Mouse (Mus musculus) lung, postnatal 14 days (tissue): ENCODE data around the gene Cdkn2b.

ENCODE experiments used
- DNase-seq: peaks from one replicate; pipeline ENCODE4 v3.0.0; 2021

Cdkn2b gene

DNA sequence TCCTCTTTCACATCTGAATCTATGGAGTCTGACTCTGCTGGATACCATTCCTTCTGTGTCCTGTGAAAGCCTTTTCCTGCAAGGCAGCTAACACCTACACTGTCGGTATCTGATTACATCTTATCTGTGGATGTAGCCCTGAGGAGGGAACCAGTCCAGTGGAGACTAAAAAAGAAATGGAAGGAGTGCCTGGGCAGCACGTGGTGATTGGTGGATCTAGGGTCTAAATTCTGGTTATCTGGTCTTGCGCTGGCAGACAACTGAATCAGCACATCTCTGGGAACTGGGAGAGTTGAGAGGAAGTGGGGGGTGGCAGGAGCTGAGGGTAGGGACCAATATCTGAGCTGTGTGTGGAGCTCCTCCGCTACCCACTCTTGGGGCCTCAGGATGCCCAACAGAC lies 21.8 kb downstream of the Cdkn2b start:
- DNase-seq = no peak

DNA sequence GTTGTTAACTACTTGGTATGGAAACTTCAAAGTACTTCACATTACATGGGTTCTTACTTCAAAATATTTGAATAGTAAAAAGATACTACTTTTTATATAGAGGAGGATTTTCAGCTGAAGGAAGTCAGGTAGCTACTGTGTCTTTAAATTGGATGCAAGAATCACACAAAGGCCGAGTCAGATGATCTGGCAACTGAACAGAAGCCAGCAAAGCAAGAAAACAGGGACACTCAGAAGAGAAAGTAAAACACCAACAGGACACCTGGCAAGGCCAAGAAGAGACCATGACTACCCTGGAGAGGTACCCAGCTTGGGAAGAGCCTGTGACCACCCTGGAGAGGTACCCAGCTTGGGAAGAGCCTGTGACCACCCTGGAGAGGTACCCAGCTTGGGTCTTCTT lies 24.3 kb downstream of the Cdkn2b start:
- DNase-seq = no peak

DNA sequence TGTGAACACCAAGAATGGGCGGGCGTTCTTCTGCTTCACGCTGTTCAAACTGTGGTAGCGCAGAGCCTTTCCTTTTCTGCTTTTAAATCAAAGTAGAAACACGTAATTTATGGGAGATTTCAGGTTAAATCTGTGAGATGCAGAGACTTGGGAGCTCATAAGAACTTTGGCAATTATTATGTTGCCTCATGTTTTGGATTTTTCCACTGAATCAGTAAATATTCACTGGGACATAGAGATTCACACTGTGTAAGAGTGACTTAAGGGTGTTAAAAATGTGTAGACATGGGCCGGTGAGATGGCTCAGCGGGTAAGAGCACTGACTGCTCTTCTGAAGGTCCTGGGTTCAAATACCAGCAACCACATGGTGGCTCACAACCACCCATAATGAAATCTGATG lies 25.2 kb downstream of the Cdkn2b start:
- DNase-seq = no peak

DNA sequence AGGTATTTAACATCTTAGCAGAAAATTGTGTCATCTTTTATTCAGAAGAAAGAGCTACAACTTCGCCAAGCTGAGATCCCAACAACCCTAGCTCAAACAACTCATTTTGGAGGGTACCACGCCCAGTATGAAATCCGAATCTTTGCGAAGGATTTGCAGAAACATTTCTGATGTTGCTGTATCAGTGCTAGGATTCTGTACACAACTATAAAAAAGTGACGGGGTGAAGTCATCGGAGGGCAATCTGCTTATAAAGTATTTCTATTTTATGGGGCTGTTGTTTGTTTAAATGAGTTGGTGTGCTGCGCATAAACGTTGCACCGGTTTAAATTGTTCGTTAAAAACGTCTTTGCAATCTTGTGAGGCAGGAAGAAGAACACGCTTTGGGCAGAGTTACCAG lies 28.2 kb downstream of the Cdkn2b start:
- no peak for DNase-seq

DNA sequence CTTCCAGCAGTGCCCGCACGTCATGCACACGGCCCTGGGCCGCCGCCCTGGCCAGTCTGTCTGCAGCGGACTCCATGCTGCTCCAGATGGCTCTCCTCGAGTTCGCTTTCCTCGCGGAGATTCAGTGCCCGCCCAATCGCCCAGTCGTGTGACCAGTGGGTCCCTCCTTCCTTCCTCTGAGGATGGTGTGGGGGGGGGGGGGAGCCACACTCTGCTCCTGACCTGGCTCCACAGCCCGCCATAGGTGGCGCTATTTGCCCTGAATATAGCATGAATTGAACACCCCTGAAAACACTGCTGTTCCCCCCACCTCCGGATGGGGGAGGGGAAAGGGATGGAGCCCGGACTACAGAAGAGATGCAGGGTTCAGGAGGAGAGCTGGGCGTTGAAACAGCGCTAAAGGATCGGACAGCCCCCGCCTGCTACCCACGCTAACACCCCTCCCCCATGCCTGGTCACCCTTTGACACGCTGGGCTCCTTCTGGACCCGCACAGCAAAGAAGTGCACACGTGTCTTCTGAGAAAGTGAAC lies 28.7 kb downstream of the Cdkn2b start:
- DNase-seq = peak; percentile 14

DNA sequence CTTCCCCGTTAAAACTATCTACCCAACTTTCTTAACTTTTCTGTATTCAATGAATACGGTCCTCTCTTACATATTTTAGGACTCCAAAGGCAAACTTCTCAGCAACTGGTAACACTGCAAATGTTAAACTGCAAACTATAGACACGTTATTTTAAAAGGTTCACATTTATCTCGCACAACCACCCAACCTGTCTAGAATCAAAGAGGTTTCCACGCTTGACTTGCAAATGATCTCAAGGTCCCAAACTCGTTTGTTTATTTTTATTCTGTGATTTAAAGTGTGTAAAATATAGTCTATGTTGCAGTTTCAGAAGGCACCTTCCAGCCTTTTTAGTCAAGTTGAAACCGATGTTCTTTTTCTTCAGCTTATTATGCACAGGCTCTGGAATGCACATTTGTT lies 29.6 kb downstream of the Cdkn2b start:
- no peak for DNase-seq

DNA sequence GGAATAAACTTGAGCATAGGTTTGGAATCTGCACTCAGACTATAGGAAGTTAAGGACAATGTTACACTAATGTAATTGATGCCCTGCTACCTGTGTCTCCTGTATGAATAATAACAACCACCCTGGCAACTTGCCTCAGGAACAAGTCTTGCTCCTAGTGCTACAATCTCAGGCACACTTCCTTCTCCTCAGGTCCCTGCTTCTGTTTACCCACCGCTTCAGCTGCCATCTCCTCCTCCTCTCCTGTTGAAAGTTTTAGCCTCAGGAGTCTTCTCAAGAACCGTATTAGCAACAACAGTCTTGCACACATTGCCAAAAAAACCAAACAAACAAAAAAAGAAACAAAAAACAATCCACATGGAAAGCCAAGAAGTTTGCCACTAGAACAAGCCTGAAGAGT lies 31.2 kb downstream of the Cdkn2b start:
- no peak for DNase-seq

DNA sequence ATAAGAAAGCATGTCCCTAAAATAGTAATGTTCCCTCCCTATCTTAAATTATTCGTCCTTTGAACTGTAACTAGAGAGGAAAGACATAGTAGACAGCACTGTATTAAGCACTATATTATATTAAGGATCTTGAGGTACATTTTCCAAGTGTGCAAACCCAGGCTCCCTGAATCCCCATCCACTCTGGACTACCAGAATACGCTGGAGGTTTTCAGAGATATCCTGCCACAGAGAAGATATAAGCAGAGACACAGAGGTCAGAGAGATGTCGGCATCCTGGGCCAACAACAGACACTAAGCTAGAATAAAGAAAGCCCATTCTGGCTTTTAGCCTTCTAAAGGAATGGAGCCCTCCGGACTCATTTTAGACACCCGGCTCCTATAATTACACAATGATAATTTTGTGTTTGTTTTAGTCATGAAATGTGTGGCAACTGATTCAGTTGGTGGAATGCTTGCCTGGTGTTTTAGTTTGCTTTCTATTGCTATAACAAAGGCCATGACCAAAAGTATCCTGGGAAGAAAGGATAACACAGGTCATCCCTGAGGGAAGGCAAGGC lies 33.4 kb downstream of the Cdkn2b start:
- no peak for DNase-seq

DNA sequence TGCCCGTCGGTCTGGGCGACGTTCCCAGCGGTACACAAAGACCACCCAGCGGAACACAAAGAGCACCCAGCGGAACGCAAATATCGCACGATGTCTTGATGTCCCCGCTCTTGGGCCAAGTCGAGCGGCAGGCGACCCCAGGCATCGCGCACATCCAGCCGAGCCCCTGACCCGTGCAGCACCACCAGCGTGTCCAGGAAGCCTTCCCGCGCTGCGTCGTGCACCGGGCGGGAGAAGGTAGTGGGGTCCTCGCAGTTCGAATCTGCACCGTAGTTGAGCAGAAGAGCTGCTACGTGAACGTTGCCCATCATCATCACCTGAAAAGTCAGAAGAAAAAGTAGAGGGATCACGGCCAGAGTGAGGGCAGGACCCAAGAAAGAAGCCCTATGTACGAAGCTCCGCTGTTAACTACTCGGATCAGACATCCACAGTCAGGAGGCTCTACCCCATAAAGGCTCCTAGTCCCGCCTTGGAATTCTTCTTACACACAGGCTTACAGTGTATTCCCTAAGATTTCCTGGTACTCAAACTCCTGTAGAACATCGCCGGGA lies 34.1 kb downstream of the Cdkn2b start:
- DNase-seq = no peak

DNA sequence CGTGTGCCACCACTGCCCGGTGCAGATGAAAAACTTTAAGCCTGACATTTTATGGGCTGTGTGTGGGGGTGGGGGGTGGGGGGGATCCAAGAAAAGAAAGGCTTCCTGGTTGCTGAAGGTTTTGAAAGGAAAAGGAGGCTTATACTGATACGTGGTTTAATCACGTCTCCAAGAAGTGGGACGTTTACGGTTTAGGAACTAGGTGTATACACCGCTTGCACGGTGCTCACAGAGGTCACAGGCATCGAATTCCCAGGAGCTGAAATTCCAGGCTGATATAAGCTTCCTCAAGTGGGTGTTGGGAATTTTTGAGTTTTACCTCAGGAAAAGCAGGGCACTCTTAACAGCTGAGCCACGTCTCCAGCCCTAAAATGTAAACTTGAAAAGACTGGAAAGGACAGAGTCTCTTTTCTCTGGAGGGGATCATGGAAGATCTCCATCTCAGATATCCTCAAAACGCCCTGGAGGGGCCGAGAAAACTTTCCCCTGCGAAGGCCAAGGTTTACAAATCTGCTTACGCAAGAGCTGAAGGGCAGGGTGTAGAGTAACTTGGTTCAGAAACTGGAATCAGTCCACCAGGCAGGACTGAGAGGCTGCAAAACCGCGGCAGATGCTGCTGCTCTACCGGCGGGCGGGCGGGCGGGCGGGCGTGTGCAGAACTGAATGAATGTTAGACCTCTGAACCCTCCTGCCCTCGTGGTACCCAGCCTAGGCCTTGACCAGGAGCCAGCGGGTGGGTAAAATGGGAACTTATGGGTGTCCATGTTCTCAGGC lies 34.8 kb downstream of the Cdkn2b start:
- no peak for DNase-seq

DNA sequence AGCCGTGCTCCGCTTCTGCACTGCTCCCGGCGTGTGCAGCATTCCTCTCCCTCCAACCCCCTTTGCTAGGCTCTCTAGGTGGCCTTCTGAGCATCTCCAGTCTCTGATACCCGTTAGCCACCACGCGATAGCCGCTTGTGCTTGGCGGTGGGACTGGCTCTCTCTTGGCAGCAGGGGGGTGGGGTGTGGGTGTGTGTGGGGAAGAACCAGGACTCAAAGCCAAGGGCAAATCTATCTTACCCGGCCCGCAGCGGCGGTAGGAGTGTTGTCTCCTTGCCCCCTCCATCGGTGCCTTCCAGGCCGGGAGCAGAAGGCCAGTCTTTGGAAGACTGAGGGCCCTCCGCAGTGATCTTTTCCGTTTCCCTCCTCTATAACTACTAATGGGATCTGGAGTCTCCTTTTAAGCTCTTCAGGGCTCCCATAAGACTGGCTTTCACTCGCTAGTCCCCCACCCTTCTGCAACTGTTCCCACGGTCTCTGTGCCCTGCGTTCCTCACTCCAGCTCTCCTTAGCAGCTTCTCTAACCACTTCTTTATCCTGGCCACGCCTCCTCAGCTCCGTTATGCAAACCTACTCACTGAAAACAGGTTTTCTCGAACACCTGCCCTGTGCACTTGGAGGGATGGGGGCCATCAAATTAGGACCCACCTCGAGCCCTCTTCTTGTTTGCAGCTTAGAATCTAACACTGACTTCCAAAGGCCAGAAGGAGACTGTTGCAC lies 35.9 kb downstream of the Cdkn2b start:
- no peak for DNase-seq

DNA sequence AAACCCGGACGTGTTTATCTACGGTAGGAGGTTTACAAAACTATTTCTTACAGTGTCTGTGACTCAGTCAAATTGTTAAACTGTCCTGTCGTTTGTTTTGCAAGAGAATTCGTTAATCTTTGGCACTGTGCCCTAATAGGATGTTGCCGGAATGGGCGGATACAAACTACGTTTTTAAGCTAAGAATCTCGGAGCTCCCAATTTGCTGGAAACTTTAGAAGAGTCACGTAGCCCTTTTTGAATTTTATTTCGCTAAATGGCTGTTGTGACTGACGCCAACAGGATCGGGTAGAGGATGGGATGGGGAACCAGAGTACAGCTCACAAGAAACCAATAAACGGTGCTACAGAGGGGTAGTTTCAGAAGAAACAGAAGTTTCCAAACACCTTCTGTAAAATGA lies 36.8 kb downstream of the Cdkn2b start:
- no peak for DNase-seq

DNA sequence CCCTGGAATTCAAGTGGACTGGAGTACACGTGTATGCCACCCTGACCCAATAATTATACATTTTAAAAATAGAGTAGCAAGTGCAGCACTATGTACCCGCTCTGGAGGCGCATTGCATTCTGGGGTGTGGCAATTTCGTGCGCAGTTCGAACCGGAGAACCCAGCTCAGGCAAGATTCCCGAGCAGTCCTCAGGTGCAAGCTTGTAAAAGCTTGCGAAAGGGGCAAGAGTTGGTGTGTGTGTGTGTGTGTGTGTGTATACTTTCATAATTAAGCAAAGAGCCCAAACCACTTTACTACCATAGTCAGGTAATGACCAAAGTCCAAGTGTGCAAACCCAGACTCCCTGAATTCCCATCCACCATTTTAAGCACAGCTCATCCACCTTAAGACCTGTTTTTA lies 37.3 kb downstream of the Cdkn2b start:
- no peak for DNase-seq

DNA sequence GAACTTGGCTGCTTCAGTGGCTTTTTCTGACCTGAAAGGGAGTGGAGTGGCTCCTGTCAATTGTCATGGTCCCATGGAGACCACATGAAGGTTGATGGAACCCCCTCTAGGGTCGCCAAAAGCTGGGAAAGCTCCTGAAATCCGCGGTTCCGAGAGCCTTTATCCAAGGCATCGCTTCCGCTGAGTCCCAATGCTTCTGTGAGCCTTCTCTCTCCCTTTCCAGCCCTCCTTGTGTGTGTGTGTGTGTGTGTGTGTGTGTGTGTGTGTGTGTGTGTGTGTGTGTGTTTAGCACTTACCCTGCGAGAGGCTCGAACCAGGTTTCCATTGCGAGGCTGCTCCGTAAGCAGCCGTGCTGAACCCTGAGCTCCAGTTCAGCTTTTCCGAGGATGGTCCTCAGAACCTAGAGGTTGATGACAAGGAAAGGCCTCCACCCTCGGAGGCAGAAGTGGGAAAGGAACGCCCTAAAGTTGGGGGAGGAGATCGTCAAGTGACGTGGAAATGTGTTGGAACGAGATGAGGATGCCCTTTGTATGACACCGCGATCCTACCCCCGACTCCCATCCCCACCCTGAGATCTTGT lies 37.8 kb downstream of the Cdkn2b start:
- DNase-seq = no peak

DNA sequence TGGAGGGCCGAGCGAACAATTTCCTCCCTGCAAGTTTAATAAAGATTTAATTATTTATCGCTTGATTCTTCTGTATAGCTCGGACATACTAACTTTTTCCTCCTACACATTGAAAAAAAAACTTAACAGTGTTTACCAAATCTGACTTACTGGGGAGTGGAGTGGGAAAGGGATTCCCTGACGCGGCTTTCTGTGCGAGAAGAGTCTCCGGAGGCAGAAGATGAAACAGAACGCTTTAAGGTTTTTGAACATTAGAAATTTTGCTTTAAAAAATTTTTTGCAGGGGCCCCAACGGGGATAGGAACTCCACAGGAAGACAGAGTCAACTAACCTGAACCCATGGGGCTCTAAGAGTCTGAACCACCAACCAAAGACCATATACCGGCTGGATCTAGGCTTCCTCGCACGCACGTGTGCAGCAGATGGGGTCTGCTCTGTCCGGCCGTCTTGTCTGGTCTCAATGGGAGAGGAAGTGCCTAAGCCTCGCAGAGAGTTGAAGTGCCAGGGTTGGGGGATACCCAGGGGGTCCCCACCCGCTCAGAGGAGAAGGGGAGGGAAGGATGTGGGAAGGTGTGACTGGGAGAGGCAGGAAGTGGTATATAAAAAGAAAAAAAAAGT lies 38.6 kb downstream of the Cdkn2b start:
- DNase-seq = no peak

DNA sequence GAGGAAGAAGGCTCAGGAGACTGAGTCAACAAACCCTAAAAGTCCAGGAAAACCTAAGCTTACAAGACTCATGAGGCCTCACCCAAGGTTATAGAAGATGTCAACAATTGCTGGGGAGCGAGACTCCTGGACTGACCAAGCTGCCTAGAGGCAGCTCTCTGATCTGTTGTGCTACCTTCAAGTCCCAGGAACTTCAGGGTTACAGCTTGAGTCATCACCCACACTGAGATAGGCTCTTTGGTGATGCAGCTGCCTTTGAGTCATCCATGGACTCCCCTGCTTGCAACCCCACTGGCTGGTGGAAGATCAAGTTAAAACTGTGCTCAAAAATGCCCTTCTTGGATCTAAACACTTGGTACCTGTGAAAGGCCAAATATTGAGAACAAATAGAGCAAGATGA lies 53.1 kb downstream of the Cdkn2b start:
- DNase-seq = no peak
